Mouse (Mus musculus) stomach, embryonic 16.5 days (tissue): ENCODE results near the gene Sipa1. TPM values are rescaled to one million over a fixed set of nuclear protein-coding genes. Genes with fewer than 3 reads are reported as not detected.

Source experiments
- ATAC-seq: fragments of 200-750 bp; cut with Nextera tagmentation; 2 replicates; pipeline ENCODE4 v1.8.0; 2017; ENCODE audit warnings: moderate number of reproducible peaks, moderate TSS enrichment; ENCODE audit not compliant: insufficient read depth, low FRiP score
- H3K27ac ChIP-seq: fragments of 300-500 bp; sonication (generic); 2 replicates; pipeline ENCODE4 v1.5.1; 2014; ENCODE audit warnings: low read length
- H3K27me3 ChIP-seq: fragments of 300-500 bp; sonication (generic); 2 replicates; pipeline ENCODE4 v1.6.1; 2014; ENCODE audit warnings: low read length, control low read depth, mixed read lengths; ENCODE audit not compliant: control insufficient read depth, insufficient read depth
- H3K36me3 ChIP-seq: fragments of 300-500 bp; sonication (generic); 2 replicates; pipeline ENCODE4 v1.6.1; 2014; ENCODE audit warnings: low read length; ENCODE audit not compliant: control insufficient read depth, insufficient read depth
- H3K4me1 ChIP-seq: fragments of 300-500 bp; sonication (generic); 2 replicates; pipeline ENCODE4 v1.6.1; 2014; ENCODE audit warnings: low read length, control low read depth, mixed read lengths; ENCODE audit not compliant: control insufficient read depth, insufficient read depth
- H3K4me2 ChIP-seq: fragments of 300-500 bp; sonication (generic); 2 replicates; pipeline ENCODE4 v1.6.1; 2014; ENCODE audit warnings: low read depth, low read length, mixed read lengths
- H3K4me3 ChIP-seq: fragments of 300-500 bp; sonication (generic); replicated peaks from 2 replicates; pipeline ENCODE4 v1.5.1; 2014; ENCODE audit warnings: mild to moderate bottlenecking, low read length
- H3K9ac ChIP-seq: fragments of 300-500 bp; sonication (generic); 2 replicates; pipeline ENCODE4 v1.6.1; 2014; ENCODE audit warnings: low read length
- H3K9me3 ChIP-seq: fragments of 300-500 bp; sonication (generic); replicated peaks from 2 replicates; pipeline ENCODE4 v1.6.1; 2016; ENCODE audit warnings: low read length, control low read depth; ENCODE audit not compliant: control insufficient read depth
- WGBS: fragments of 180-500 bp; shearing (Covaris S2); extraction: QIAGEN DNeasy Blood & Tissue Kit; methylation state at CpG from one replicate; pipeline ENCODE4 v1.1.7; 2014; 5-methylcytosine and 5-hydroxymethylcytosine counted together
- polyA plus RNA-seq: library from polyadenylated mRNA; unstranded; fragments of >200 nt; fragmentation: Nextera tagmentation; extraction: Ambion mirVana; gene quantifications from 2 replicates; pipeline ENCODE4 v1.2.1, GENCODE M21; 2015

Sipa1 gene
- polyA plus RNA-seq, 1 experiment from 2014 or later, result 18.1 TPM

DNA sequence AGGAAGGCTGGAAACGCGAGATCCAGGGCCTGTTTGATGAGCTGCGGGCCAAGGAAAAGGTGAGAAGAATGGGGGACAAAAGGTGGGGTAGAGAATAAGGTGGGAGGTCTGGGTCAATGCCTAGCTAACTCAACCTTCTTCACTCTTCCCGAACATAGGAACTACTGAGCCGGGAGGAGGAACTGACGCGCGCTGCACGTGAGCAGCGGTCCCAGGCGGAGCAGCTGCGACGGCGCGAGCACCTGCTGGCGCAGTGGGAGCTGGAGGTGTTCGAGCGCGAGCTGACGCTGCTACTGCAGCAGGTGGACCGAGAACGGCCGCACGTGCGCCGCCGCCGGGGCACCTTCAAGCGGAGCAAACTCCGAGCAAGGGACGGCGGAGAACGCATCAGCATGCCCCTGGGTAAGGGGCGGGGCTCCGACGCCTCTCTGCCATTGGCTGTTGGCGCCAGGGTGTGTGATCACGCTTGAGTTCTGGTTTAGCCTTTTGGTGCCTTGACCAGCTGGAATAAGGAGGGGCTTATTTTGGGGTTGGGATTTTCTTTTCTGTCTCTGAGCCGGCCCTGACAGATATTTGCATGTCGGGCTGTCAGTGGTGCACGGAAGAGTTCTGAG is 32.4 kb upstream of the Sipa1 start:
- no peaks in the 10 kb centered on the region for H3K27me3 ChIP-seq
- peaks cover 18% of the 10 kb centered on the region; the same call in 1 of the 2 replicates for H3K36me3 ChIP-seq
- no peak overlapping the region for H3K4me3 ChIP-seq
- no peak; the same call in 1 of the 2 replicates for ATAC-seq
- no peaks in the 10 kb centered on the region for H3K9me3 ChIP-seq
- no peak overlapping the region for H3K4me2 ChIP-seq
- H3K9ac ChIP-seq, result no peak overlapping the region
- no peak overlapping the region for H3K27ac ChIP-seq
- H3K4me1 ChIP-seq, result peaks cover 30% of the 10 kb centered on the region
- 41% methylated on average over 41 of the region's 41 CpGs for WGBS

DNA sequence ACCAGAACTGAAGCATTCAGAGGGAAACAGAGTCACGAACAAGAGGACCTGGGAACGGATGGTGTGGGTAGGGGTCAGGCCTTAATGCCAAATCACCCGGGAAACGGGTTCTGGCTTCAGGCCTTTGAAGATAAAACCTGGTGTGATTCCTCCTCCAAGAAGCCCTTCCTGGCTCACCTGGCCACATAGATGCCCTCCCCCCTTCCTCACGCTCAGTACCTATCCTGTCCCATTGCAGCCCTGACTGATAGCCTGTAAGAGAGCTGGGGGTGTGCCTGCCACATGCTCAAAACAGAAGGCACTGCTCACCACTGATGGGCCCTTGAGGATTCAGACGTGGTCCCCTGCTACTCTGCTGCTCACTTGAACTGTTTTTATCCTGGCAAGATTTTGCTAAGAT is 30.3 kb upstream of the Sipa1 start:
- no peak overlapping the region for H3K4me3 ChIP-seq
- no peak overlapping the region for H3K27ac ChIP-seq
- H3K27me3 ChIP-seq, result no peaks in the 10 kb centered on the region
- 85% methylated on average over 6 of the region's 6 CpGs for WGBS
- peaks cover 8% of the 10 kb centered on the region; the same call in 1 of the 2 replicates for H3K36me3 ChIP-seq
- ATAC-seq, result no peak
- no peak overlapping the region for H3K9ac ChIP-seq
- peak overlapping the region; percentile 99; the same call in 1 of the 2 replicates for H3K4me2 ChIP-seq
- no peaks in the 10 kb centered on the region for H3K9me3 ChIP-seq
- peaks cover 37% of the 10 kb centered on the region for H3K4me1 ChIP-seq

DNA sequence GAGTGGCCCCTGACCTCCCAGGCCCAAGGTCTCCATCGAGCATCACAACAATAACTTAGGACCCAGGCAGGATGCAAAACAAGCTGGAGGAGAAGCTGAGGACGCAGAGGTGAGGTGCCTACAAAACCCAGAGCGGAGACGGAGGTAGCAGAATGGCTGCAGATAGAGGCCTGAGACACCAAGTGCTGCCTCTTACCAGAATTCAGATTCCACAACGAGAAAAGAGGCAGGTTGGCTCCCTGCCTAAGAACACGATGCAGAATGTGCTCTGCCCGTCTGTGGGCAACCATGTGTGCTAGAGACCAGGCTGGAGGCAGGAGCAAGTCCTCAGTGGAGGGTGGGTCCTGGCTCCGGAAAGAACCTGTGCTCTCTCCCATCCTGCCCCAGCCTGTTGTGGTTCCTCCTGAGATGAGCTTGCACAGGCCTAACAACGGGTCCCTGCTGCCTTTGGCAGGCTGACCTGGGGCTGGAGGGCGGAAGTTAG is 29.4 kb upstream of the Sipa1 start:
- Histone ChIP-seq H3K9me3 (no peaks in the 10 kb centered on the region), H3K9ac (peak overlapping the region; percentile 96), H3K4me2 (peak overlapping the region; percentile 99), H3K4me3 (peak overlapping the region; percentile 98), H3K27me3 (no peaks in the 10 kb centered on the region), H3K36me3 (0 out of 2 replicates have a peak, but pooled peaks cover 6% of the 10 kb centered on the region), H3K27ac (peak overlapping the region; percentile 79), H3K4me1 (peaks cover 38% of the 10 kb centered on the region)
- 66% methylated on average over 10 of the region's 10 CpGs for WGBS
- no peak for ATAC-seq

DNA sequence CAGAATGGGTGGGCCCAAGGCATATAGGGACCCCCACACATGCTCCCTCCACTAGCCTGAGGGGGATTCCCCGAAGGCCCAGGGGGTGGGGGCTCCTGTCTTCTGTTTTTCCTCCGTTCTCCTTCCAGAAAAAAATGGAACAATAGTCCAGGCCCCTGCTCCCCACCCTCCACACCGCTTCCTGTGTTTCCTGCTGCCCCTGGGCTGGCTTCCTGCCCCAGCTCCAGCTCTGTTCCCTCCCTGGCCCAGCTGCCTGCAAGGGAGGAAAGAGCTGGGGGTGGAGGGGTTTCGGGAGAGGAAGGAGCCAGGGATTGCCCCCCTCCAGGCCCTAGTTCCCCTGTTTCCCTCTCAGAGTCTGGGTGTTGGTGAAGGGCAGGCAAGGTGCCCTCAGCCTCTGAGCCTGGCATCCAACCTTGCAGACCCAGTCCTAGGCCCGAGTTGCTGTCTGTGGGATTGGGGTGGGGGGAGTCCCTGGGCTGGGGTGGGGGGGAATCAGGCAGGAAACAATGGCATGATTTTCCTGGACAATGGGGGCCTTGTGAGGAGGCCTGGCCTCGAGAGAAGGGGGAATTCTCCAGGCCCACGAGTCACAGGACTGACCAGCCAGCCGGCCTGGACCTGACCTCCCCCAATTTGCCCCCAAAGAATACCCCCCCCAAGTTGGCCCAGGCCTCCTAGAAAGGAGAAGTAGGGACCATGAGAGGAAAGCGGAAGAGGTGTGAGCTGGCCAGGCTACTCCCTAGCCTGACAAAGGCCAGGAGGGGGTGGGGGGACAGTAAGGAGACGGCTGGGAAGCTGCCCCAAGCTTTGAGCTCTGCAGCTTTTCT is 28.8 kb upstream of the Sipa1 start:
- Histone ChIP-seq H3K4me3 (peak overlapping the region; percentile 98), H3K4me2 (peak overlapping the region; percentile 99), H3K9ac (peak overlapping the region; percentile 96), H3K36me3 (0 out of 2 replicates have a peak, but pooled peaks cover 6% of the 10 kb centered on the region), H3K4me1 (peaks cover 45% of the 10 kb centered on the region), H3K27me3 (no peaks in the 10 kb centered on the region), H3K27ac (peak overlapping the region; percentile 79), H3K9me3 (no peaks in the 10 kb centered on the region)
- WGBS, result 52% methylated on average over 10 of the region's 10 CpGs
- no peak for ATAC-seq

DNA sequence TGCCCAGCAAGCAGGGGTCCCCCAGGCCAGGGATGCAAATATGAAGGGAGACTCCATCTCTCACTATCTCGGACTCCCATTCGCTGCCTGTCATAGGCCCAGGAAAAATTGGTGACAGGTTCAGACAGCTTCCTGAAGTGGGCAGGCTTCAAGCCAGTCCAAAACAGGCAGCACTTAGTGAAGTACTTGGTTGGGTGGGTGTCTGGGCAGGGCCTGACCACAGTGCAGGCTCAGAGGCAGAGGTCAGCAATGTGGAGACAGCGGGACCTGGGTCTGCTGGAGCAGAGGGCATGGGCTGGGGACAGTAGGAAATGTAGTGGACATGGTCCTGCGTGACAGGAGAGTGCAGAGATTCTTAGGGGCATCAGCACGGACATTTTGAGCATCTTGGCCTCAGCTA is 28.1 kb upstream of the Sipa1 start:
- no peak for ATAC-seq
- peak overlapping the region; percentile 79 for H3K27ac ChIP-seq
- H3K36me3 ChIP-seq, result 0 out of 2 replicates have a peak, but pooled peaks cover 6% of the 10 kb centered on the region
- no peaks in the 10 kb centered on the region for H3K27me3 ChIP-seq
- H3K4me2 ChIP-seq, result peak overlapping the region; percentile 99
- 61% methylated on average over 5 of the region's 5 CpGs for WGBS
- H3K4me1 ChIP-seq, result peaks cover 46% of the 10 kb centered on the region
- peak overlapping the region; percentile 96 for H3K9ac ChIP-seq
- H3K9me3 ChIP-seq, result no peaks in the 10 kb centered on the region
- peak overlapping the region; percentile 98 for H3K4me3 ChIP-seq

DNA sequence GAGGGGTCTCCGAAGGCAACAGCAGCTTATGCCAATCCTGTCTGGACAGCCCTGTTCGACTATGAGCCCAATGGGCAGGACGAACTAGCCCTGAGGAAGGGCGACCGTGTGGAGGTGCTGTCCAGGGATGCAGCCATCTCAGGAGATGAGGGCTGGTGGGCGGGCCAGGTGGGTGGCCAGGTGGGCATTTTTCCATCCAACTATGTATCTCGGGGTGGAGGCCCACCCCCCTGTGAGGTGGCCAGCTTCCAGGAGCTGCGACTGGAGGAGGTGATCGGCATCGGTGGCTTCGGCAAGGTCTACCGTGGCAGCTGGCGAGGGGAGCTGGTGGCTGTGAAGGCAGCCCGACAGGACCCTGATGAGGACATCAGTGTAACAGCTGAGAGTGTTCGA is 26.8 kb upstream of the Sipa1 start:
- Histone ChIP-seq H3K27ac (peak overlapping the region; percentile 98), H3K4me2 (peak overlapping the region; percentile 99), H3K9ac (peak overlapping the region; percentile 96), H3K4me1 (peaks cover 43% of the 10 kb centered on the region), H3K9me3 (no peaks in the 10 kb centered on the region), H3K27me3 (no peaks in the 10 kb centered on the region), H3K36me3 (peaks cover 13% of the 10 kb centered on the region; the same call in 1 of the 2 replicates), H3K4me3 (peak overlapping the region; percentile 98)
- WGBS, result 48% methylated on average over 15 of the region's 15 CpGs
- no peak for ATAC-seq

DNA sequence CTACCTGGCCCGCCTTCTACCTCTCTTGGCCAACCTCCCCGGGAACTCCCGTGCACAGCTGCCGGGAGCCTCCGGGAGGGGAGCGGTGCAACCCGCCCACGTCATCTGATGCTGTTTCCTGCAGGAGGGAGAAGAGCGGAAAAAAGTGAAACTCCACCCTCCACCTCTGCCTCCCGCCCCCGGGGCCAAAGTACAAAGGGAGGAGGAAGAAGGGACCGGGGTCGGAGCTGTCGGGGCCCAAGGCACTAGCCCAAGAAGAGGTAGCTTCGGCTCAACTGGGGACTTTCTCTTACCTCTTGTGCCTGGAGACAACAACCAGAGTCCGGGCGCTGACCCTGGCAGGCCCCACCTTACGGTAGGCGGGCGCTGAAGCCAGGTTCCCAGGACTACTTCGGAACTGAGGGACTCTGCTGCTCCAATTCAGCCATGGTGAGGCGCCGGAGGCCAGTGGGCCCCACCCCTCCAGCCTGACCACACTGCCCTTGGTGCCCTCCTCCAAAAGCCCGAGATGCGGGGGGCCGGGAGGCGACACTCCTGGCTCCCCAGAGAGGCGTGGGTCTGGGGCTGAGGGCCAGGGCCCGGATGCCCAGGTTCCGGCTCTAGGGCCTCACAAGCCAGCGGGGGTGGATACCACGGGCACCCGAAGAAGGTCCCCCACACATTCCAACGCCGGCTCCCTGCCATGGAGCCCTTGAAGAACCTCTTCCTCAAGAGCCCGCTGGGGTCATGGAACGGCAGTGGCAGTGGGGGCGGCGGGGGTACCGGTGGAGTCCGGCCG is 26.2 kb upstream of the Sipa1 start:
- Histone ChIP-seq H3K4me2 (peak overlapping the region; percentile 99), H3K9ac (peak overlapping the region; percentile 96), H3K4me3 (peak overlapping the region; percentile 98), H3K27ac (peak overlapping the region; percentile 98), H3K27me3 (no peaks in the 10 kb centered on the region), H3K4me1 (peaks cover 39% of the 10 kb centered on the region), H3K9me3 (no peaks in the 10 kb centered on the region), H3K36me3 (peaks cover 13% of the 10 kb centered on the region)
- 4% methylated on average over 42 of the region's 42 CpGs for WGBS
- peak; percentile 77 for ATAC-seq

DNA sequence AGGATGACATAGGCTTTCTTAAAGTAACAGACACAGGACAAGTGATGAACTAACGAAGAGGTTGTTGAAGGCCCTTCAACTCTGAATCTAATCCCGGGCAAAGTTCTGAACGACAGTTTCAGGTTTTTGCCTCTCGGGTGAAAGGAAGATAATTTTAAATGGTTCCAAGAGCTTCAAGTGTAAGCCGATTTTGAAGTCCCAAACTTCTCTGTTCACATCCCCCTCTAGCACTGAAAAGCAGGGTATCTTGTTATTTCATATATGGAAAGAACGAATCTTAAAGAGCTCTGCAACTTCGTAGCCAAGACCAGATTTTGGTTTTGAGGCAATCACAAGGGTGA is 25.6 kb upstream of the Sipa1 start:
- peak overlapping the region; percentile 99 for H3K4me2 ChIP-seq
- no peak for ATAC-seq
- H3K9me3 ChIP-seq, result no peaks in the 10 kb centered on the region
- peaks cover 15% of the 10 kb centered on the region for H3K36me3 ChIP-seq
- under 1% methylated on average over 7 of the region's 7 CpGs for WGBS
- no peaks in the 10 kb centered on the region for H3K27me3 ChIP-seq
- peaks cover 39% of the 10 kb centered on the region for H3K4me1 ChIP-seq
- peak overlapping the region; percentile 98 for H3K27ac ChIP-seq
- H3K4me3 ChIP-seq, result peak overlapping the region; percentile 98
- H3K9ac ChIP-seq, result peak overlapping the region; percentile 96
